Mouse (Mus musculus) mammary gland, adult 2 months (tissue): ENCODE measurements around the gene Gm17409. TPM values are rescaled to one million over a fixed set of nuclear protein-coding genes. Genes with fewer than 3 reads are reported as not detected.

Experiments
- polyA plus RNA-seq: library from polyadenylated mRNA; depleted of rRNA; stranded (reverse); fragments of >200 nt; gene quantifications from 2 replicates; pipeline ENCODE4 v1.2.3, GENCODE M21; 2012; ENCODE audit warnings: low replicate concordance; rRNA removed

Gm17409 gene
- not detected in 2 replicates for polyA plus RNA-seq

GRCm38 (mm10) chr2:58469816-58470215 is at the start of gene Gm17409:
Gm17409 (plus strand) TSS chr2:58470116.

Other genes with a start within 250 kb of the Gm17409 start
- gene Acvr1c, start 112.2 kb upstream of the Gm17409 start, polyA plus RNA-seq: 5.2 and 26.1 TPM in 2 replicates
- gene Acvr1, start 97.0 kb downstream of the Gm17409 start, polyA plus RNA-seq: 4.0 and 8.1 TPM in 2 replicates
- gene Upp2, start 97.2 kb downstream of the Gm17409 start, polyA plus RNA-seq: 4.8 and 5.8 TPM in 2 replicates